Mouse (Mus musculus): ENCODE results near the gene Parp16. TPM values are rescaled to one million over a fixed set of nuclear protein-coding genes. Genes with fewer than 3 reads are reported as not detected.
A peak's percentile ranks its signal among the peaks of the same experiment; 100 is the strongest.

The Parp16 gene
- total RNA-seq (2021): 1 to 10 TPM; 3.6 to 3.9 TPM
- long read RNA-seq, experiment 1, partial matches to known transcripts: 0 of 7 reads
- long read RNA-seq, experiment 1, other reads (novel, unspliced or antisense): 2 of 7 reads
- long read RNA-seq, experiment 2, partial matches to known transcripts: 0 of 4 reads
- long read RNA-seq, experiment 2, other reads (novel, unspliced or antisense): 0 of 4 reads

DNA sequence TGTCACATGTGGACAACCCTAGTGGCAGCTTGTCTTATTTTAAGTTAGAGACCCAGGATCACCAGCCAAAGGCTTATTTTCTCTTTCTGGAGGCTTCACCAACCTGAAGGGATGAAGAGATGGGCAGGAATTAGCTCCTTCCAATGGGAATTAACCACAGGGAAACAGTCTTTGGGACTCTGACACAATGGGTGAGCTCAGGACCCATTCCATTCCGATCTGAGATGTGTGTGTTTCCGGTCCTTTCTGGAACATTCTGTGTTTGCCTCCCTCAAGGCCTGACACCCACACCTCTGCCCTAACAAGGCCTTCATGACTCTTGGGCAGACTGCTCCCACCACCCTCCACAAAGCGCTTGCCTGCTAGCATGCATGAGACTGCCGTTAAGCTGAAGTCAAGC is at the start of gene Parp16:
Gene Parp16, plus strand, starts transcription at position 301 of the 400 bp plus-strand sequence.
- intact Hi-C loops (cut with DNase I): loop anchor here (10.0 kb wide), 1 partner anchor 90 kb away; no protein-coding TSS in a partner anchor
- peak within 1 kb of the TSS; percentile 93 for H3K27ac ChIP-seq
- TF ChIP-seq CTCF (IDR thresholded peaks at IDR 0.05): no peak
- no peak for DNase-seq
- peak within 1 kb of the TSS; percentile 66 for H3K4me3 ChIP-seq

DNA sequence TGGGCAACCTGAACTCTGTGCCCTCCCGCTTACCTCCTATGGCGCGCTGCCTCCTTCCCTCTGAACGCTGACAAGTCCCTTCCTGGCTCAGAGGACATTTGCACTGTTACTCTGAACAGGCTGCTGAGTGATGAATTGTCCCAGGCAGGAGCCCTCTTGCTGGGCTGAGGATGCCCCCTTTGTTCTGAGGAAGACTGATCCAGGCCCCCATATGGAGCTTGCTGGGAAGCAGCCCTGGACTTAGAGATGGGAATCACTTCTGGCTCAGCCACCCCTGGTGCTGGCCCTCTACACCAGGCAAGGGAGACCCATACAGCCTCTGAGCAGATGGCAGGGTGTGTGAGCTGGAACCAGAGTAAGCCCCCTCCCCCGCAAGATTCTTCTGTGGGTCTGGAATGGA is 49.2 kb upstream of the Parp16 start:
- no peak overlapping the region for H3K4me3 ChIP-seq

GRCm38 (mm10) chr9:65148507-65148906 is 46.6 kb upstream of the Parp16 start:
- Histone ChIP-seq H3K27ac (no peak overlapping the region), H3K4me3 (no peak overlapping the region)
- intact Hi-C loops (cut with DNase I): no loop called here
- no peak for DNase-seq
- no peak for TF ChIP-seq CTCF (IDR thresholded peaks at IDR 0.05)

More for the DNA sequence above, 49.2 kb upstream of the Parp16 start:
- TF ChIP-seq CTCF (IDR thresholded peaks at IDR 0.05): no peak
- no peak overlapping the region for H3K27ac ChIP-seq
- intact Hi-C loops (cut with DNase I): no loop called here
- DNase-seq: no peak

DNA sequence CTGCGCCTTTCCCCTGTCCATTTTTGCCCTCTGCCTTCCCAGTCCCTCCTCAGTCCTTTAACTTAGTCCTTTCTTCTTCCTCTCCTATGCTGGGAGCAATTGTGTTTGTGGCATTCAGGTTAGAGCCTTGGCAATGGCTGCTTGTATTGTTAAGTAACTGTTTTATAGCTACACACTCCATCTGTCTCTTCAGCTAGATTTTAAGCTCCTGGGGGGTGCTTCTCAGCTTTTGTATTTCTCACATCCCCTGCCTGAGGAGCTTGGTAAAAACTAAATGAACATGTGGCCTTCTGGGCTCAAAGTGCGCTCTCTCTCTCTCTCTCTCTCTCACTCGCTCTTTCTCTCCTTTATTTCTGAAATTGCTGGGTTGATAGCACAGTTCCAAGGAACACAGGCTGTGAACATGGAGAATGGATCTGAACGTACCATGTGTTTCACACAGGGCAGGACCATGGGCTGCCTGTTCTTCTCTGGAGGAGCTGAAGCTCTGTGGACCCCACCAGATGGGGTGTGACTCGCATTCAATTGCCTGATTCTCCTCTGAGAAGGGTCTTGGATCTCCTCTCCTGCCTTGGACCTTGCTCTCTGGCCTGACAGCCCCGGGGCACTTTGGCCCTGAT is 42.3 kb upstream of the Parp16 start:
- no peak for DNase-seq
- no peak for TF ChIP-seq CTCF (IDR thresholded peaks at IDR 0.05)
- no peak overlapping the region for H3K27ac ChIP-seq
- no peak overlapping the region for H3K4me3 ChIP-seq
- intact Hi-C loops (cut with DNase I): no loop called here

DNA sequence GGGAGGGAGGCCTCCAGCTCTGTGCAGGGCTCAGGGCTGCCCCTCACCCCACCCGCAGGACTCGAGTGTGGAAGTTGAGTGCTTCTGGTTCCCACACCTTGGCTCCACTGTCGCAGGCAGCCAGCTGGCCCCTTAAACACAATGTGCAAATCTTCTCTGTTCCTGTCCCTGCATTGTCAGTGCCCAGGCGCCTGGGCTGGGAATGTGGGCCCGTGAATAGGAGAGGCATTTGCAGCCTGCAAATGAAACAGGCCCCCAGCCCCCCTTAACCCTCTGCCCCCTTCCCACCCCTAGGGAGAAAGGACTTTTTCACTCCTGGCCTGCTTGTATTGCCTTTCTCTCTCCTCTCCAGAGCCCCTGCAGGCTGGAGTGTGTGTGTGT is 41.8 kb upstream of the Parp16 start:
- no peak overlapping the region for H3K27ac ChIP-seq
- DNase-seq: no peak
- no peak for TF ChIP-seq CTCF (IDR thresholded peaks at IDR 0.05)
- intact Hi-C loops (cut with DNase I): no loop called here
- H3K4me3 ChIP-seq: no peak overlapping the region

- intact Hi-C loops (cut with DNase I): no loop called here
- Histone ChIP-seq H3K4me3 (no peak overlapping the region), H3K27ac (no peak overlapping the region)
- no peak for DNase-seq
- TF ChIP-seq CTCF (IDR thresholded peaks at IDR 0.05): no peak
Measured at GRCm38 (mm10) chr9:65154692-65155455, 40.3 kb upstream of the Parp16 start.

- no peak for TF ChIP-seq CTCF (IDR thresholded peaks at IDR 0.05)
- DNase-seq: no peak
- H3K4me3 ChIP-seq: no peak overlapping the region
- H3K27ac ChIP-seq: no peak overlapping the region
- intact Hi-C loops (cut with DNase I): no loop called here
Measured at GRCm38 (mm10) chr9:65156604-65157003, 38.5 kb upstream of the Parp16 start.

DNA sequence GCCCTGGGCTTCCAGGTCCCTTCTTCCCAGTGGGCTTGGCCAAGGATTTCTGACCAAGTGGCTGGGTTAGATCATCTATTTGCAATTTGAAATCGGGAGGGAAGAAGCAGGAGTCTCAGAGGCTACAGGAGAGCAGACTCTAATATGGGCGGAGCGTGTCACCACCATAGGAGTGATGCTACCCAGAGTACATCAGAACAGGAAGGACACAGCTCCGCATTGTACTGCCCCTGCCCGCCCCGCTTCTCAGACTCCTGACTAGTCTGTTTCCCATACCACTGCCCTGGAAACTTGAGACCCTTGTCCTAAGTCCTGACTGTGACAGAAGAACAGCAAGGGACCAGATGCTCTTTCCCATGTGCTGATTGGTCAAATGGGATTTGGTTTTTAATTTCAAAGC is 37.5 kb upstream of the Parp16 start:
- no peak for TF ChIP-seq CTCF (IDR thresholded peaks at IDR 0.05)
- H3K27ac ChIP-seq: no peak overlapping the region
- intact Hi-C loops (cut with DNase I): no loop called here

DNA sequence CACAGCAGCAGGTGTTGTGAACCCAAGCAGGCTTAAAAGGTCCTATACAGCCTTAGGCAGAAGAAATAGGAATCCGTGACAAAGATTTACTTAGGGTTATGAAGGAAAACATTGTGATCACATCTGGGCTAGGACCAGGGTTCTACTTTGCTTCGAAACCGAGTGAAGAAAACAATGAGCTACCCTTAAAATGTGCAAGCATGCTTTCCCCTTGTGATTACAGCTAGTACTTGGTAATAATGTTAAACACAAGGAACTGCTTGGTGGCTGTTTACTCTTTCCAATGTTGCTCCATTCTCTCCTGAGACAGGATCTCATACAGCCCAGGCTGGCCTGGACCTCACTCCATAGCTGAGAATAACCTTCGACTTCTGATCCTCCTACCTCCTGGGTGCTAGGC is 34.0 kb upstream of the Parp16 start:
- no peak for DNase-seq
- no peak overlapping the region for H3K27ac ChIP-seq
- H3K4me3 ChIP-seq: no peak overlapping the region
- intact Hi-C loops (cut with DNase I): no loop called here
- no peak for TF ChIP-seq CTCF (IDR thresholded peaks at IDR 0.05)

More for the DNA sequence above, 37.5 kb upstream of the Parp16 start:
- H3K4me3 ChIP-seq: no peak overlapping the region
- DNase-seq: no peak

DNA sequence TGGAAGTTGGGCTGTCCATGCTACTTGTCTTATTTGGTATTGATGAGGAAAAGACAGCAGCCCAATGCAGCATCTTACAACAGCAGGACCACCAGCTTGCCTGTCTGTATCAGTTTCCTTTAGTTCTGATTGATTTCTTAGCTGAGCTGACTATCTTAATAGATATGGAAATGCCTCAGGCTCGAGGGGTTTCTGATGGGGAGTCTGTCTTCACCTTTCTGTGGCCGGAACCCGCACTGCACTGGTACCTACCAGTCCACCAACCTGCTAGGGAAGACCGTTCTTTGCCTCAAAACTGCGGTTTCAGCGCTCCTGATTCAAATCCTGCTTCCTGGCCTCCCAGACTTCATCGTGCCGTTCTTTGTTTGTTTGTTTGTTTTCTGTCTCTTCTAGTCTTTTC is 33.3 kb upstream of the Parp16 start:
- no peak for TF ChIP-seq CTCF (IDR thresholded peaks at IDR 0.05)
- intact Hi-C loops (cut with DNase I): no loop called here
- DNase-seq: no peak
- no peak overlapping the region for H3K4me3 ChIP-seq
- no peak overlapping the region for H3K27ac ChIP-seq

GRCm38 (mm10) chr9:65162711-65163639 is 32.2 kb upstream of the Parp16 start:
- no peak for TF ChIP-seq CTCF (IDR thresholded peaks at IDR 0.05)
- H3K27ac ChIP-seq: no peak overlapping the region
- intact Hi-C loops (cut with DNase I): no loop called here
- H3K4me3 ChIP-seq: peak overlapping the region; percentile 66
- DNase-seq: peak; percentile 48

- peak; percentile 65 for TF ChIP-seq CTCF (IDR thresholded peaks at IDR 0.05)
Measured at GRCm38 (mm10) chr9:65164870-65165269, 30.3 kb upstream of the Parp16 start.

More at GRCm38 (mm10) chr9:65164870-65165269, 30.3 kb upstream of the Parp16 start:
- Histone ChIP-seq H3K27ac (no peak overlapping the region), H3K4me3 (no peak overlapping the region)
- intact Hi-C loops (cut with DNase I): loop anchor here (1.0 kb wide), 1 partner anchor 32 kb away; no protein-coding TSS in a partner anchor
- no peak for DNase-seq

All from gastrocnemius, adult 2 months (tissue).